8 mouse cellular contexts compared by ENCODE assay signal in the genomic region with DNA sequence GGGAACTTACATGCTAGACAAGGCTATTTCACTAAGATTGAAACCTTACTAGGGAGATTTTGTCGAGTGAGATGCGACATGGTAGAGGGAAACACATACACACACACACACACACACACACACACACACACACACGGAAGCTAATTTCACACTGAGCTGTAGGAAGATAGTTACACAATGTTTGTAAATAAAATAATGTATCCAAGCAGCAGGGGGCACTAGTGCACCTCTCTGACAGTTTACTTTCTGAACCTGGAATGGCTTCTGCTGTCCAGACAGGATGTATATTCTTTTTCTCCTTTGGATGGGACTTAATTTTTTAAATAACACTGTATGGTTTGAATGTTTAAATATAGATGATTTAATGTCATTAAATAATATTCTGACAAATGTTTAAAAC. TPM values are rescaled to one million over a fixed set of nuclear protein-coding genes. Genes with fewer than 3 reads are reported as not detected.
DNase-seq lines count a peak whose midpoint lies in the region; ATAC-seq lines count a peak whose summit lies in the region.

No protein-coding gene starts in this region.

- 0 out of 2 replicates have a peak, but pooled peaks cover 2% of the 10 kb centered on the region for H3K36me3 ChIP-seq in forebrain, embryonic 16.5 days (ENCODE audit: control insufficient read depth, insufficient read depth)

- no peaks in the 10 kb centered on the region for H3K27me3 ChIP-seq in forebrain, embryonic 16.5 days (replicated peaks; ENCODE audit: control insufficient read depth, insufficient read depth, low read length)

- peak; percentile 66; the same call in 1 of the 2 replicates for ATAC-seq in forebrain, embryonic 16.5 days

- no peak overlapping the region for H3K27ac ChIP-seq in forebrain, embryonic 16.5 days (ENCODE audit: low read length)

- intact Hi-C loops in gastrocnemius, postnatal 36 days (cut with DNase I) = no loop called here

- DNase-seq in gastrocnemius, adult 18-20 months (ENCODE audit: low spot score) = peak; percentile 30
- DNase-seq in gastrocnemius, postnatal 36 days = no peak
- DNase-seq in 416B (ENCODE audit: low read depth) = peak; percentile 84
- peak; percentile 82 for DNase-seq in brain, adult 2 months (ENCODE audit: low read depth, low spot score)
- DNase-seq in kidney, postnatal 14 days = peak; percentile 57
- peak; percentile 50 for DNase-seq in lung, postnatal 25 days (ENCODE audit: low spot score)
- DNase-seq in telencephalon, adult 2 months (ENCODE audit: low read depth, low spot score) = peak; percentile 44

- WGBS in forebrain, embryonic 16.5 days = 45% methylated on average over 3 of the region's 3 CpGs

- no peaks in the 10 kb centered on the region for H3K9me3 ChIP-seq in forebrain, embryonic 16.5 days (ENCODE audit: control insufficient read depth, low read length)

- no peaks in the 10 kb centered on the region for H3K4me1 ChIP-seq in forebrain, embryonic 16.5 days (replicated peaks; ENCODE audit: control insufficient read depth, insufficient read depth, low read length)

- no peak overlapping the region for H3K4me2 ChIP-seq in forebrain, embryonic 16.5 days (ENCODE audit: low read length)

- no peak overlapping the region for H3K9ac ChIP-seq in forebrain, embryonic 16.5 days (replicated peaks; ENCODE audit: low read depth, low read length)

- H3K4me3 ChIP-seq in forebrain, embryonic 16.5 days (replicated peaks; ENCODE audit: low read length) = no peak overlapping the region

RNA-seq across cellular contexts. Expression of gene Rnf180, which starts 27.9 kb away (rescaled TPM):
- under 1 TPM; 0.14 to 0.21 TPM for total RNA-seq in gastrocnemius, adult 18-20 months (2021)
- under 1 TPM; 0.18 to 0.39 TPM for total RNA-seq in gastrocnemius, postnatal 36 days (2021)
- polyA plus RNA-seq in forebrain, embryonic 16.5 days (2015; fragmentation: Nextera tagmentation; extraction: Ambion mirVana) = 46.9 and 50.0 TPM in 2 replicates

Comparison
In these comparisons a context has a peak if more than half of its experiments do, and no peak if none do; other contexts are left out.
1. DNase-seq: peak in gastrocnemius, adult 18-20 months (single experiment), 416B (single experiment), brain, adult 2 months (single experiment), kidney, postnatal 14 days (single experiment), lung, postnatal 25 days (single experiment) and telencephalon, adult 2 months (single experiment); none in gastrocnemius, postnatal 36 days (0 of 2).